Mouse (Mus musculus) forebrain, embryonic 15.5 days (tissue): ENCODE measurements around the gene Gabbr2. TPM values are rescaled to one million over a fixed set of nuclear protein-coding genes. Genes with fewer than 3 reads are reported as not detected.
A peak's percentile ranks its signal among the peaks of the same experiment; 100 is the strongest.

Experiments used
- ATAC-seq: fragments of 200-750 bp; cut with Nextera tagmentation; replicated peaks from 2 replicates; pipeline ENCODE4 v1.8.0; 2017; ENCODE audit warnings: mild to moderate bottlenecking, moderate TSS enrichment, moderate library complexity
- H3K27ac ChIP-seq: fragments of 300-500 bp; sonication (generic); replicated peaks from 2 replicates; pipeline ENCODE4 v1.5.1; 2015; ENCODE audit warnings: mild to moderate bottlenecking, inconsistent platforms
- H3K27me3 ChIP-seq: fragments of 300-500 bp; sonication (generic); 2 replicates; pipeline ENCODE4 v1.6.1; 2015; ENCODE audit warnings: inconsistent platforms
- H3K36me3 ChIP-seq: fragments of 300-500 bp; sonication (generic); 2 replicates; pipeline ENCODE4 v1.6.1; 2015; ENCODE audit warnings: mild to moderate bottlenecking, inconsistent platforms
- H3K4me1 ChIP-seq: fragments of 300-500 bp; sonication (generic); 2 replicates; pipeline ENCODE4 v1.6.1; 2015; ENCODE audit warnings: inconsistent platforms
- H3K4me2 ChIP-seq: fragments of 300-500 bp; sonication (generic); replicated peaks from 2 replicates; pipeline ENCODE4 v1.6.1; 2015; ENCODE audit warnings: mild to moderate bottlenecking, inconsistent platforms
- H3K4me3 ChIP-seq: fragments of 300-500 bp; sonication (generic); 2 replicates; pipeline ENCODE4 v1.5.1; 2015; ENCODE audit warnings: mild to moderate bottlenecking, inconsistent platforms
- H3K9ac ChIP-seq: fragments of 300-500 bp; sonication (generic); replicated peaks from 2 replicates; pipeline ENCODE4 v1.6.1; 2015; ENCODE audit warnings: mild to moderate bottlenecking, inconsistent platforms
- H3K9me3 ChIP-seq: fragments of 300-500 bp; sonication (generic); 2 replicates; pipeline ENCODE4 v1.6.1; 2016; ENCODE audit warnings: inconsistent platforms
- WGBS: fragments of 180-500 bp; shearing (Covaris S2); methylation state at CpG from one replicate; pipeline ENCODE4 v1.1.7; 2015; ENCODE audit warnings: mixed read lengths; 5-methylcytosine and 5-hydroxymethylcytosine counted together
- polyA plus RNA-seq: library from polyadenylated mRNA; unstranded; fragments of >200 nt; fragmentation: Nextera tagmentation; extraction: Ambion mirVana; gene quantifications from 2 replicates; pipeline ENCODE4 v1.2.1, GENCODE M21; 2015

Gabbr2 gene
- polyA plus RNA-seq, 1 experiment from 2014 or later = 3.6 TPM

DNA sequence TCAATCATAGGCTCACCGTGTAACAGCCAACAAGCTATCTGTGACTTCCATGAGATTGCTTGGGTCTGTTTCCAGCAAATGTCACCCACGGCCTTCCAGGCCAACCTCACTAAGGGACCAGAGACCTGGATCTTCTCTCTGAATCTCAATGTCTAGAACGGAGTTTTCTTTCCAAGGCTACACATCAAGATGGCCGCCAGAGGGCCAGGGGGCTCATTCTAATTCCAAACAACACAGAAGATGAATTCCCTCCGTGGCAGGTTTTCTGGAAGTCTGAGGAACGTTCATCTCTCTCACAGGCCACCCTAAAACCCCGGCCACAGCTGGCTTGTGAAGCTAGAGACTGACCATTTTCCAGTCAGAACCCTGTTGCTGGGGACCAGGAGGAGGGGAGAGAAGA is 196.0 kb downstream of the Gabbr2 start:
- Histone ChIP-seq H3K27ac (no peak overlapping the region), H3K9me3 (no peaks in the 10 kb centered on the region), H3K27me3 (no peaks in the 10 kb centered on the region), H3K4me3 (no peak overlapping the region), H3K4me2 (no peak overlapping the region), H3K9ac (no peak overlapping the region), H3K36me3 (no peaks in the 10 kb centered on the region), H3K4me1 (no peaks in the 10 kb centered on the region)
- ATAC-seq = no peak
- WGBS = 64% methylated on average over 7 of the region's 7 CpGs

DNA sequence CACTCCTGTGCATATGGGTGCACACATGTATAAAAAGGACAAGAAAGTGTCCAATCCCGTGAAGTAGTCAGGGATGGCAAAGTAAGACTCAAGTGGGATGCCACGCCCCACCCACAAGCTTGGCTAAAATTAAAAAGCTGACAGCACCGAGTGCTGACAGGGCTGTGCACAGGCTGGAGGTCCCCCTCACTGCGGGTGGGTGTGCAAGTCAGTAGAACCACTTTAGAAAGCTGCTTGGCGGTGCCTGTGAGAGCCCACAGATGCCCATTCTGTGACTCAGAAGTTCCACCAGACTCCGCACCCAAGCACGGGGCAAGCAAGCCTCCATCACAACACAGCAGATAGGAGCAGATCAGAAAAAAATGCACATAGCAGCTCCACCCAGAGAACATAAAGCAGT is 197.1 kb downstream of the Gabbr2 start:
- H3K27me3 ChIP-seq = no peaks in the 10 kb centered on the region
- WGBS = 88% methylated on average over 7 of the region's 7 CpGs
- no peak overlapping the region for H3K27ac ChIP-seq
- no peak overlapping the region for H3K4me2 ChIP-seq
- H3K4me1 ChIP-seq = no peaks in the 10 kb centered on the region
- H3K4me3 ChIP-seq = no peak overlapping the region
- H3K36me3 ChIP-seq = no peaks in the 10 kb centered on the region
- no peak for ATAC-seq
- H3K9ac ChIP-seq = no peak overlapping the region
- H3K9me3 ChIP-seq = no peaks in the 10 kb centered on the region

DNA sequence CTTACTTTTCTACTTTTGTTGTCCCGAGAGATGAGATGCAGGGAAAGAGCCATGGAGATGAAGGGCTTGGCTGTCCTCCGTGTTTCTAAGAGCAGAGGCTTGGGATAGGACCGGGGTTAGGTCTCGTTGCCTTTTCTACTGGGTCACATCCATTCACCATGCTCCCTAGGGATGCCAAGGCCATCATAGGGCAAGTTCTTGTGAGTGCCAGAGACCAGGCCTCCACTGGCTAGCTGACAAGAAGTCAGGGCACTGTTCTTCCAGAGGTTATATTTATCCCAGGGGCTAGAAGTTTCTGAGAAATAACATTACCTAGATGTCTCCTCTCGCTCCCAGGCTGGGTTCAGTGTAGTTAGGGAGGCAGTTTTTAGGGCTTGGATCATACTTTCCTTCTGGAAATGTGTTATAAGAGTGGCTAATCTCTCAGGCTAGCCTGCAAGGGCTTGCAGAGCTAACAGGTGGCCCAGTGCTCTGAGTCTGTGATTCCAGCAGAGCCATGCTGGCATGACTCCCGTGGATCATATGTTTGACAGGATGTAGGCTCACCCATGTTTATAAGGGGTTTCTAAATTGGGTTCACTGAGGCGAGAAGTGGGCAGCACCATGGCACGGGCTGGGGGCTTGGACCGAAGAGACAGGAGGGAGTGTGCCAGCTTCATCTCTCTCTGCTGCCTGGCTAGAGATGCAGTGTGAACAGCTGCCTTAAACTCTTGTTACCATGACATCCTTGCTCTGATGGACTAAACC is 199.2 kb downstream of the Gabbr2 start:
- H3K4me3 ChIP-seq = no peak overlapping the region
- H3K4me1 ChIP-seq = no peaks in the 10 kb centered on the region
- no peak overlapping the region for H3K9ac ChIP-seq
- H3K36me3 ChIP-seq = no peaks in the 10 kb centered on the region
- ATAC-seq = peak; percentile 48; the same call in 1 of the 2 replicates
- no peak overlapping the region for H3K4me2 ChIP-seq
- H3K27ac ChIP-seq = no peak overlapping the region
- no peaks in the 10 kb centered on the region for H3K27me3 ChIP-seq
- H3K9me3 ChIP-seq = no peaks in the 10 kb centered on the region
- WGBS = 77% methylated on average over 9 of the region's 9 CpGs

DNA sequence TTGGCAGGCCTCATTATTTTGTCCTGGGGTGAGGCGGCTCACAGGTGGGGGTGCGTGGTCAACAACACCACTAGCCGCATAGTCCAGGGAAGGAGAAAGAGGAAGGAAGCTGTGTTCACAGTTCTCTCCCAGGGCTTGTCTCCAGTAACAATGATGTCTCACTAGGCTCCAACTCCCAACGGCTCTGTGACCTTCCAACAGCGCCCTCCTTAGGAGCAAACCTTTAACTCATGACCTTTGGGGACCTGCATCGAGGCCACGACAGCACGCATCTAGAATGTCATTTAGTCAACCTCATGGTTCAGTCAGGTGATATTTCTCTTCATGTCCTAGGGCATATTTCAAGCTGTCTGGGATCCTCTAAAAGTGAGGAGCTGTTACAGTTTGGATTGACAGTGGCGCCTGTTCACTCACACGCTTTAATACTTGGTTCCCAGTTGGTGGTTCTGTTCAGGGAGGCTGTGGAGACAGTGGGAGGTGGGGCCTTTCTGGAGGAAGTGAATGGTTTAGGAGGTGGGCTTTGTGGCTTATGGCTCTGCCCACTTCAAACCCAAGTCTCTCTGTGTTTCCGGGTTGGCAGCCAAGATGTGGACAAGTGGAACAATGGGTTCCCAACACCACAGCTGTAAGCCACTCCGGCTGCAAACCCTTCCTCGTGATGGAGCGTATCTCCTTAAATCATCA is 200.3 kb downstream of the Gabbr2 start:
- Histone ChIP-seq H3K4me2 (no peak overlapping the region), H3K4me1 (no peaks in the 10 kb centered on the region), H3K9ac (no peak overlapping the region), H3K36me3 (no peaks in the 10 kb centered on the region), H3K27ac (no peak overlapping the region), H3K27me3 (no peaks in the 10 kb centered on the region), H3K4me3 (no peak overlapping the region), H3K9me3 (no peaks in the 10 kb centered on the region)
- ATAC-seq = no peak
- WGBS = 84% methylated on average over 14 of the region's 14 CpGs

DNA sequence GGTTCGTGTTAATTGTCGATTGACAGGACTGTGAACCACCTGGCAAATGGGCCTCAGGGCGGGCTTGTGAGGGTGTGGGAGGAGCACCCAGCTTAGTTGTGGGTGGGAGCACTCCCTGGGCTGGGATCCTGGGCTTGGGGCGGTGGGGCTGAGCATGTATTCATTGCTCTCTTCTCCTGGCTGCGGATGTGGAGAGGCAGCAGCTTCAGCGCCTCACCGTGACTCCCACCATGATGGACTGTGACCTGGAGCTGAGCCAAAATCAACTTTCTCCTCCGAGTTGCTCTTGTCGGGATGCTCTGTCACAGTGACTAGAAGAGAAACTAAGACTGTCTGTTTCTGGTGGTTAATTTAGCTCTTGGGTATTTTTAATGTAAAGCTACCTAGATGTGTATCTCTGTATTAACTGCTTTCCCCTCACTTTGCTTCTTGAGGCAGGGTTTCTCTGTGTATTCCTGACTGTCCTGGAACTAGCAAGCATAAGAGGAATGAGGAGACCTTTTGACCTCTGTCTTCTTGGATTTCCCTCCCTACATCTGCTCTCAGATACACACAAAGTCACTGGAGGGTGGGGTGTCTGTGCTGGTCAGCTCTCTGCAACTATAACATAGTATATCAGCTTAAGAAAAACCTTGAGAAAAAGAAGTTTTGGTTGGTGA is 200.9 kb downstream of the Gabbr2 start:
- no peak for ATAC-seq

DNA sequence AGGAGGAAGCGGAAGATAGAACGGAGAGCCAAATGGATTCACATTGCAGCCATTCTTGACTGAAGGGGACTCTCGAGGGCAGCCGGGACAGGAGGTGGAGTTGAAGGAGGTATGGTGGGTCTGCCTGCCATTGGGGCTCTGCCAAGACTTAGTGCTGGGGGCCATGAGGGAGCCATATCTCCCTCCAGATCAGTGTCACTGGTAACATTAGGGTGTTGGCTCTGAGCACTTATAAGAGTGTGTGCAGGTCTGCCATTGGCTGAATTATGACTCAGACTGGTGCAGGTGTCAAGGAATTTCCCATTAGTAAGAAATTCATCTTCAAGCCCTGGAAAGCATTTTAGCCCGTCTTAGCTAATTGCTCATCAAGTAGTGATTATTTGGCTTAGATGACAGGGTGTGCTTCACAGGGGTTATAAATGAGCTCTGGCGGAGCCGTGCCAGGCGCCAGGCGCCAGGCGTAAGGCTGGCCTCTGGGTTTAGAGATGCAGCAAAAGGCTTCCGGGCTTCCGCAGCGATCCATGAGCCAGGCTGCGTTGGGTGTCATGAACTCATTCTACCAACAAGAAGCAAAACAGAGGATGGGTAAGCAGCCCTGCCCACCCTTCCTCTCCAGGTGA is 207.1 kb downstream of the Gabbr2 start:
- H3K9me3 ChIP-seq = no peaks in the 10 kb centered on the region
- no peaks in the 10 kb centered on the region for H3K4me1 ChIP-seq
- H3K27ac ChIP-seq = no peak overlapping the region
- no peaks in the 10 kb centered on the region for H3K27me3 ChIP-seq
- H3K4me3 ChIP-seq = no peak overlapping the region
- H3K4me2 ChIP-seq = no peak overlapping the region
- 65% methylated on average over 14 of the region's 14 CpGs for WGBS
- H3K9ac ChIP-seq = no peak overlapping the region
- H3K36me3 ChIP-seq = no peaks in the 10 kb centered on the region
- 0 out of 2 replicates have a peak, but pooled peaks have one; percentile 23 for ATAC-seq

More for the DNA sequence above, 200.9 kb downstream of the Gabbr2 start:
- Histone ChIP-seq H3K9me3 (no peaks in the 10 kb centered on the region), H3K4me2 (no peak overlapping the region), H3K27ac (no peak overlapping the region), H3K4me1 (no peaks in the 10 kb centered on the region), H3K27me3 (no peaks in the 10 kb centered on the region), H3K4me3 (no peak overlapping the region), H3K9ac (no peak overlapping the region), H3K36me3 (no peaks in the 10 kb centered on the region)
- WGBS = 67% methylated on average over 9 of the region's 9 CpGs

DNA sequence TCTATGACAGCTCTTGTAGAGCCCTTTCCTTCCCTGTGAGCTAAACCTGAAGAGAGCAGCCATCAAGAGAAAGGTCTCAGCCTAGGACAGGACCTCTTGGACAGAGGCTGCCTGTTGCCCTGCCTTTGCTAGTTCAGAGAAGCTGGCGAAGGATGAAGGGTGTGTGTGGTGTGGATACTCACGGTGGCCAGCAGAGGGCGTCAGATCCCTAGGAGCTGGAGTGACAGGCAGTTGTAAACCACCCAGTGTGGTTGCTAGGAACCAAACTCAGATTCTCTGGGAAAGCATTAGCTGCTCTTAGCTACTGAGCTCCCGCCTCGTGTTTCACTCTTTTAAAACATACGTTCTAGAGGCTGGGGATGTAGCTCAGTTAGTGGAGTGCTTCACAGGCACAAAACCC is 210.6 kb downstream of the Gabbr2 start:
- WGBS = 63% methylated on average over 6 of the region's 6 CpGs
- Histone ChIP-seq H3K36me3 (no peaks in the 10 kb centered on the region), H3K4me2 (no peak overlapping the region)

DNA sequence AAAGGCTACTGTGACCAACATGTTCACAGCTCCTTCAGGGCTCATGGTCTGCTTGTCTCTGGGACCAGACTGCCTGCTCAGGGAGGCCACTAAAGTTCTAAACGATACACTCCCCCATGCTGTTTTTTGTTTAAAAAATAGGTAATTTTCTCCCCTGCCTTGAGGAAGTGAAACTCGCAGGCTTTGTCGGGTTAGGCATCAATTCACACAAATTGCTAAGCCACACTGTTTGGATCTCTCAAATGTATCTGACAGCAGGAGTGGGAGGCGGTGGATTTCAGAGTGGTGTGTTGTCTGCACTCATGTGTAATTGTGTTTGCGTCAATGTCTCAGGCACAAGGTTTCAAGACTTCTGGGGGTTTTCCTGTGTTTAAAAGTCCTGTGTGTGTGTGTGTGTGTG is 215.7 kb downstream of the Gabbr2 start:
- Histone ChIP-seq H3K27ac (no peak overlapping the region), H3K4me1 (peaks cover 5% of the 10 kb centered on the region; the same call in 1 of the 2 replicates), H3K9me3 (no peaks in the 10 kb centered on the region), H3K27me3 (no peaks in the 10 kb centered on the region), H3K9ac (no peak overlapping the region), H3K4me2 (no peak overlapping the region), H3K4me3 (no peak overlapping the region), H3K36me3 (no peaks in the 10 kb centered on the region)
- no peak for ATAC-seq
- 75% methylated on average over 5 of the region's 5 CpGs for WGBS

More for the DNA sequence above, 210.6 kb downstream of the Gabbr2 start:
- ATAC-seq = no peak
- Histone ChIP-seq H3K9ac (no peak overlapping the region), H3K4me3 (no peak overlapping the region), H3K27ac (no peak overlapping the region), H3K27me3 (no peaks in the 10 kb centered on the region), H3K9me3 (no peaks in the 10 kb centered on the region), H3K4me1 (no peaks in the 10 kb centered on the region)

DNA sequence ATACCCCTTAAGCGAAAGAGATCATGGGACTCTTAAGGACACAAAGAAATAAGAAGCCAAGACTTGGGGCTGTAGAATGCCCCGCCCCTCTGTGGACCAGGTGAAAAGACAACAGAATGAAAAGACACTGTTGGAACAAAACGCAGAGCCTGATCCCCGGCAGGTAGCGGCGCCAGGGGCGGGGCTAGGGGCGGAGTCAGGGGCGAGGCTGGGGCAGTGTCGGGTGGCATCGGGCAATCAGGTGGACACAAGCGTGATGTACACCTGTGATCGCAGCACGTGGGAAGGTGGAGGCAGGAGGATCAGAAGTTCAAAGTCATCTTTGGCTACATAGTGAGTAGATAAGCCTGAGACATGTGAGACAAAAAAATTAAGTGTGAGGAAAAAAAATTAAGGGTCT is 217.0 kb downstream of the Gabbr2 start:
- Histone ChIP-seq H3K4me1 (peaks cover 7% of the 10 kb centered on the region; the same call in 1 of the 2 replicates), H3K27me3 (no peaks in the 10 kb centered on the region), H3K9ac (no peak overlapping the region), H3K36me3 (no peaks in the 10 kb centered on the region), H3K4me2 (no peak overlapping the region), H3K27ac (no peak overlapping the region), H3K4me3 (no peak overlapping the region), H3K9me3 (no peaks in the 10 kb centered on the region)
- no peak for ATAC-seq
- 21% methylated on average over 14 of the region's 14 CpGs for WGBS

DNA sequence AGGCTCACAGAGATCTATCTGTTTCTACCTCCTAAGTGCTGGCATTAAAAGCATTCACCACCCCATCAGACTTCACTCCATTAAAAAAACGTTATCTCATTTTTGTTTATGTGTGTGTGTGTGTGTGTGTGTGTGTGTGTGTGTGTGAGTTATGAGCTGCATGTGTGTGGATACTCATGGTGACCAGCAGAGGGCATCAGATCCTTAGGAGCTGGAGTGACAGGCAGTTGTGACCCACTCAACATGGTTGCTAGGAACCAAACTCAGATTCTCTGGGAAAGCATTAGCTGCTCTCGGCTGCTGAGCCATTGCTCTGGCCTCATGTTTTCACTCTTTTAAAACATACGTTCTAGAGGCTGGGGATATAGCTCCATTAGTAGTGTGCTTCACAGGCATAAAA is 218.4 kb downstream of the Gabbr2 start:
- ATAC-seq = no peak
- Histone ChIP-seq H3K4me2 (no peak overlapping the region), H3K27ac (no peak overlapping the region), H3K4me1 (peaks cover 7% of the 10 kb centered on the region; the same call in 1 of the 2 replicates), H3K27me3 (no peaks in the 10 kb centered on the region), H3K9ac (no peak overlapping the region), H3K36me3 (no peaks in the 10 kb centered on the region), H3K9me3 (no peaks in the 10 kb centered on the region), H3K4me3 (no peak overlapping the region)
- WGBS = 90% methylated on average over 3 of the region's 3 CpGs

DNA sequence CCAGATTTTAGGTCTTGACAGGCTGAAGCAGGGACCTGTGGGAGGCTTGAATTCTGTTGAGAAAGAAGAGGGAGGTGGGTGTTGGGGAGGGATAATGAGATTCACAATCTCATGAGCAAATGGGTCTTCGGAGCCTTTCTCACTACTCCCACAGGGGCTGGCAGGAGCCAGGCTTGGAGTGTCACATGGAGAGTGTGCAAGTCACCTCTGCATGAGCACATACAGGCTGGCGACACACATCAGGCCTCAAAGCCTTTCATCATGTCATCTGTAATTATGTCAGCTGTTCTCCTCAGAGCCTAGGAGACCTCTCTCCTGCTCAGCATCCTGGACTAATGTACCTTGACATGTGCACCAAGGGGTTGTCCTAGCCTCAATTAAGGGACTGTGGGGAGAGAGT is 219.1 kb downstream of the Gabbr2 start:
- no peak overlapping the region for H3K27ac ChIP-seq
- no peaks in the 10 kb centered on the region for H3K36me3 ChIP-seq
- H3K9me3 ChIP-seq = no peaks in the 10 kb centered on the region
- 83% methylated on average over 2 of the region's 2 CpGs for WGBS
- H3K9ac ChIP-seq = no peak overlapping the region
- no peak overlapping the region for H3K4me3 ChIP-seq
- H3K27me3 ChIP-seq = no peaks in the 10 kb centered on the region
- ATAC-seq = no peak
- H3K4me1 ChIP-seq = peaks cover 7% of the 10 kb centered on the region; the same call in 1 of the 2 replicates
- no peak overlapping the region for H3K4me2 ChIP-seq

DNA sequence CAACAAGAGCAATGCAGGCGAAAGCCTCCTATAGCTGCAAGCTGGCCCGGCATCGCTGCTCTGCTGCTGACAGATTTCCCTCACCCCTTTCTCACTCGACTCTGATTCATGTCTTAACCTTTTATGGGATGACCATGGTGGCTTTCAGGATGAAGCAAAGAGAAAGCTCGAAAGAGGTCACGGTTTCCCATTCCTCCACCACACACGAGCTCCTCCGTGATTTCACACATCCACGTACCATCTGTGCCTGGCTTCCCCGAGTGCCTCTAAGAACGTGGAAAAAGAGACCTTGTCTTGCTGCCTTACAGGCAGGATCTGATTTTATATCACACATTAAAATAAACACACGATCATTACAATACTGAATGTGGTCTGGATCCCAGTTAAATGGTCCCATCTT is 220.6 kb downstream of the Gabbr2 start:
- no peaks in the 10 kb centered on the region for H3K27me3 ChIP-seq
- H3K9me3 ChIP-seq = no peaks in the 10 kb centered on the region
- no peak overlapping the region for H3K9ac ChIP-seq
- H3K4me2 ChIP-seq = no peak overlapping the region
- H3K4me3 ChIP-seq = no peak overlapping the region
- no peak for ATAC-seq
- H3K27ac ChIP-seq = 0 out of 2 replicates have a peak overlapping the region, but pooled peaks have one; percentile 6
- no peaks in the 10 kb centered on the region for H3K36me3 ChIP-seq
- peaks cover 7% of the 10 kb centered on the region; the same call in 1 of the 2 replicates for H3K4me1 ChIP-seq
- 82% methylated on average over 12 of the region's 12 CpGs for WGBS
